Mouse (Mus musculus) left cerebral cortex, postnatal 36 days (tissue): ENCODE measurements around the gene Crip1. TPM values are rescaled to one million over a fixed set of nuclear protein-coding genes. Genes with fewer than 3 reads are reported as not detected.

ENCODE experiments used
- DNase-seq, 2 experiments: peaks; one replicate each; pipeline ENCODE4 v3.0.0; 2021 to 2022; ENCODE audit warnings: low spot score in 2 of 2, mixed read lengths in 1 of 2
- intact Hi-C: fragments of 180-260 bp; cut with DNase I; formaldehyde crosslinking; loops from one replicate; pipeline ENCODE4 v1.15.1; 2025
- total RNA-seq, 2 experiments: library from RNA; stranded (reverse); gene quantifications; 2 replicates each; pipeline ENCODE4 v1.2.3; 2021

Gene Crip1
- total RNA-seq: 10 to 100 TPM; 12.9 to 14.2 TPM

DNA sequence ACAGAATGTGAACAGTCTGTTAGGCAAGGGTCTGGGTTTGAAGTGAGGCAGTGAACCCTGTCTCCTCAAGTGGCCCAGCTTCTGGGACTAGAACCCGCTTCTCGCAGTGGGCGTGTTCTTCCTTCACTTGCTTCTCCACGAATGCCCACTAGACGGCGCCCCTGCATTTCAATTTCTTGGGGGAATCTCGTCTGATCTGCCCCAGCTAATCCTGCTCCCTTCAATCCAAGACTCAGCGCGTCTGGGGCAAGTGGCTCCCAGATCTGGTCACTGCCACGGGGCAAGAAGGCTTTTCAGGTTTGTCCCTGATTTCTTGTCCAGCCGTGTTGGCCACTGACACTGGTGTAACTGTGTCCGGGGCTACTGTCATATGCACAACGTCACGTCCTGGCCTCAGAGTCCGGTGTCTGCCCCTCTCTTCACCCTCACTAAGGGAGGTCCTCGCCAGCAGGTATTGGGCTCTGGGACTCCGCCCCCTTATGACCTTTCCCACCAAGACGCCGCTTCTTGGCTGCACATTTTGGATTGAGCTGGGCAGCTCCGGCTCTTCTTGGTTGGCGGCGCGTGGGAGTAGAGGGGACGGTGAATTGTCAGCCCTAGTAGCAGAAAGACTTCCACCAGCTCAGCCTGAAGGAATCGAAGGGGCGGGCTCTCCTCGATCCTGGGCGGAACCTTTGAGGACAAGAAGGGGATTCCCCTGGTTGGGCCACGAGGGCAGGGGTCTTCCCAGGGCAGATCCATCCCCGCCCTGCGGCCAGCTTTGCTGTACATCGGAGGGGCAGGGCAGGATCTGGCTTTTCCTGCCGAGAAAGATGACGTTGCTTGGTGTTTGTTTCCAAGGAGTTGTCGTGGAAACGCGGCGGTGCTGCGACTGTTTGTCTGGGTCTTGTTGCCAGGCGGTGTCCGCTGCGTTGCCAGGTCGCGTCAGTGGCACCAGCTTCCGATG lies at the start of gene Crip1:
Gene Crip1 (plus strand): TSS at position 205 of the 946 bp plus-strand sequence.
- intact Hi-C loops: no loop called here
- DNase-seq: peak; percentile 80 to 87

GRCm38 (mm10) chr12:113097040-113097439 lies 49.1 kb upstream of the Crip1 start:
- intact Hi-C loops: no loop called here
- DNase-seq: no peak

- intact Hi-C loops: no loop called here
- peak; percentile 35 to 68 for DNase-seq
Observed at GRCm38 (mm10) chr12:113097749-113098281, 48.3 kb upstream of the Crip1 start, which contains the start of gene Mta1. Gene Mta1, plus strand, starts transcription at chr12:113098278.

DNA sequence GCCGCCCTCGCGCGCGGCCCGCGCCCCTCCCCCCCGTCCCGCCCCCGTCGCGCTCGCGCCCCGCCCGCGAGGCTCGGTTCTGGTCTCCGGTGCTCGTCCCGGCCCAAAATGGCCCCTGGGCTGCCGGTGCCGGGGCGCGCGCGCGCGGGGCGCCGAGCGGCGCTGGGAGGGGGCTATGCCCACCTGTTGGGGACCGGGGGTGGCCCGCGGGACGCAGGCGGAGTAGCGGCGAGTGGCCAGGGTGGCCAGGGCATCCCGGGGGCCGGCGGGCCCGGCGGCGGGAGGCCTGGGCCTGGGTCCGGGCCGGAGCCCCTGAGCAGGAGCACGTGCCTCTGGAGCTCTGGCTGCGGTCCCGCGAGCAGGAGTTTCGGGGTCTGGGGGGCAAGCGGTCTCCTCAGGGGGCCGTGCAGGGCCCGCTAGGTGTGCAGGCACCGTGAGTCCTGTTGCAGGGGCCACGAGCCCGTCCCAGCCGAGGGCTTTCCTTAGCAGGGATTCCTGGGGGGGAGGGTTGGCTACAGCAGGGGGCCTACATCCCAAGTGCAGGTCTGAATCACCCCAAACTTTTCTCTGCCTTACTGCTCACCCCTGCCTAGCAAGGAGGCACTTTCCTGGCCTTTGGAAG lies 47.5 kb upstream of the Crip1 start:
- intact Hi-C loops: no loop called here
- DNase-seq: peak in 1 of 2 experiments; percentile 31

GRCm38 (mm10) chr12:113099470-113100237 lies 46.5 kb upstream of the Crip1 start:
- DNase-seq: no peak
- intact Hi-C loops: no loop called here

DNA sequence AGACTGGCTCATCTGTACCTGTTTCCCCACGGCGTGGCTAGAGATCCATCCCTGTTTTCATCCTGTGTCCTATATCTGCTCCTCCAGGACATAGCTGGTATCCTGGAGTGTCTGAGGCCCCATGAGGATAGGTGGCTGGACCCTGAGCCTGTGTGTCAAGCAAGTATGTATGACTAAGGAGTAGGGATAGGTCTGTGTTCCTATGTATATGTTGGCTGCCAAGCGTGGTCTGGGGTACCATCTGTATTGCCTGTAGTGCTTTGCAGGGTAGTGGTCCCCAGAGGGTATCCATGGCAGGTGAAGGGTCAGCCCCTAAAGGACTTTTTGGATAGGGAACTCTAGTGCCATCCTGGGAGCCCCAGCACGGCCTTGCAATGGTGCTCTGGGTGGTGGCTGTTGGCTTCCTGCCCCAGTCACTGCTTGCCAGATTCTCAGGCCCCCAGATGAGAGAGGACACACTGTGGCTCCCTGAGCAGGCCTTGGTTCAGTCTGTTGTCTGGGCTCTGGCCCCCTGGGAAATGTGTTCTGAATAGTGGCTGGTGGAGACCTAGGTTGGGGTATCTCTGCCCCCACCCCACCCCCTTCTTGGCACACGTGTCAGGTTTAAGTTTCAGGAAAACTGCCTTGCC lies 45.6 kb upstream of the Crip1 start:
- no peak for DNase-seq
- intact Hi-C loops: no loop called here

- intact Hi-C loops: no loop called here
- DNase-seq: no peak
Observed at GRCm38 (mm10) chr12:113101251-113101960, 44.7 kb upstream of the Crip1 start.

- peak in 1 of 2 experiments; percentile 46 for DNase-seq
- intact Hi-C loops: loop anchor here (2.0 kb wide), 1 partner anchor 98 kb away; no protein-coding TSS in a partner anchor
Observed at GRCm38 (mm10) chr12:113102461-113102860, 43.7 kb upstream of the Crip1 start.

GRCm38 (mm10) chr12:113103846-113104451 lies 42.2 kb upstream of the Crip1 start:
- no peak for DNase-seq
- intact Hi-C loops: loop anchor here (2.0 kb wide), 1 partner anchor 99 kb away; no protein-coding TSS in a partner anchor

- intact Hi-C loops: no loop called here
- no peak for DNase-seq
Observed at GRCm38 (mm10) chr12:113106386-113106785, 39.7 kb upstream of the Crip1 start.

- intact Hi-C loops: no loop called here
- DNase-seq: no peak
Observed at GRCm38 (mm10) chr12:113107431-113108124, 38.5 kb upstream of the Crip1 start.

- DNase-seq: no peak
- intact Hi-C loops: no loop called here
Observed at GRCm38 (mm10) chr12:113108528-113109283, 37.4 kb upstream of the Crip1 start.

GRCm38 (mm10) chr12:113109801-113110200 lies 36.3 kb upstream of the Crip1 start:
- intact Hi-C loops: no loop called here
- DNase-seq: no peak

- DNase-seq: no peak
- intact Hi-C loops: no loop called here
Observed at GRCm38 (mm10) chr12:113114141-113114540, 32.0 kb upstream of the Crip1 start.

DNA sequence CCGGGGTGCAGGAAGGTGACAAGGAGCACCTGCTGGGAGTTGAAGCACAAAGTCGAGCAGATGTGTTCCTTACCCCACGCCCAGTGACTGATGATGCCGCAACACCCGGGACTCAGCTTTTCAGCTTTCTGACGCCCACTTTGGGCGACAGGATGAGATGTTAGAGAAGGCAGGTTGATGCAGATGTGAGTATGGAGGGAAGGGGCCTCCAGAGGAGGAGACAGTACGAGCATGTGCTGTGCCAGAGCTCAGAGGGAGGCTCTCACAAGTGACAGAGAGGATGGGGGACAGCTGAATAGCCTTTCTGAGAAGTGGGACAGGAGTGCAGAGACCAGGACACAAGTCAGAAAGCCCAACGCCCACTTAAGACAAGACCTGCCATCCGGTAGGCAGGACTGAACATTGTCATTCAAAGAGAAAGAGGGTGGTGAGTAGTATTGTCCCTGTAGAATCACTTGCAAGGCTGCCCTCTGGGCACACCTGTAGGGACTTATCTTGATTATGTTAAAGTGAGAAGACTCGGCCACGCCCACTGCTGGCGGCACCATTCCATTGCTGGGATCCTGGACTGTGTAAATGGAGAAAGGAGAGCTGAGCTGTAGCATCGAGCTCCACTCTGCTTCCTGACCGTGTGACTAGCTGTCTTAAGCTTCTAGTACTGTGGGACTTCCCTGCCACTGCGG lies 31.1 kb upstream of the Crip1 start:
- DNase-seq: no peak
- intact Hi-C loops: no loop called here
